Mouse (Mus musculus) neural tube, embryonic 12.5 days (tissue): Measurements from ENCODE around the gene Fcho2. TPM values are rescaled to one million over a fixed set of nuclear protein-coding genes. Genes with fewer than 3 reads are reported as not detected.
A peak's percentile ranks its signal among the peaks of the same experiment; 100 is the strongest.
"Not testable (repeated sequence)": the region's sequence is repeated elsewhere in the genome, so short reads cannot be mapped to it uniquely, and the experiment has no call there.

Experiments used
- ATAC-seq: fragments of 200-750 bp; cut with Nextera tagmentation; 2 replicates; pipeline ENCODE4 v1.8.0; 2017; ENCODE audit warnings: low read depth, mild to moderate bottlenecking, moderate TSS enrichment, moderate library complexity; ENCODE audit not compliant: low FRiP score
- H3K27ac ChIP-seq: fragments of 300-500 bp; sonication (generic); 2 replicates; pipeline ENCODE4 v1.5.1; 2016
- H3K27me3 ChIP-seq: fragments of 300-500 bp; sonication (generic); replicated peaks from 2 replicates; pipeline ENCODE4 v1.6.1; 2016; ENCODE audit warnings: mild to moderate bottlenecking
- H3K36me3 ChIP-seq: fragments of 300-500 bp; sonication (generic); 2 replicates; pipeline ENCODE4 v1.6.1; 2016; ENCODE audit warnings: mild to moderate bottlenecking
- H3K4me1 ChIP-seq: fragments of 300-500 bp; sonication (generic); 2 replicates; pipeline ENCODE4 v1.6.1; 2016
- H3K4me2 ChIP-seq: fragments of 300-500 bp; sonication (generic); replicated peaks from 2 replicates; pipeline ENCODE4 v1.6.1; 2016; ENCODE audit warnings: mild to moderate bottlenecking
- H3K4me3 ChIP-seq: fragments of 300-500 bp; sonication (generic); 2 replicates; pipeline ENCODE4 v1.5.1; 2016
- H3K9ac ChIP-seq: fragments of 300-500 bp; sonication (generic); 2 replicates; pipeline ENCODE4 v1.6.1; 2016; ENCODE audit warnings: mild to moderate bottlenecking
- H3K9me3 ChIP-seq: fragments of 300-500 bp; sonication (generic); 2 replicates; pipeline ENCODE4 v1.6.1; 2016; ENCODE audit warnings: mild to moderate bottlenecking
- WGBS: fragments of 180-500 bp; shearing (Covaris S2); methylation state at CpG from one replicate; pipeline ENCODE4 v1.1.7; 2016; 5-methylcytosine and 5-hydroxymethylcytosine counted together
- polyA plus RNA-seq: library from polyadenylated mRNA; unstranded; fragments of >200 nt; fragmentation: Nextera tagmentation; extraction: Ambion mirVana; gene quantifications from 2 replicates; pipeline ENCODE4 v1.2.1, GENCODE M21; 2016

The Fcho2 gene
- polyA plus RNA-seq, 1 experiment from 2014 or later: 37.8 TPM

GRCm38 (mm10) chr13:98817766-98818165 is 2.5 kb upstream of the Fcho2 start:
- Histone ChIP-seq H3K9me3 (no peaks in the 10 kb centered on the region), H3K36me3 (no peaks in the 10 kb centered on the region), H3K4me2 (no peak overlapping the region), H3K4me3 (no peak overlapping the region), H3K9ac (no peak overlapping the region), H3K27ac (no peak overlapping the region), H3K27me3 (no peaks in the 10 kb centered on the region), H3K4me1 (0 out of 2 replicates have a peak, but pooled peaks cover 4% of the 10 kb centered on the region)
- WGBS: 35% methylated on average over 4 of the region's 4 CpGs
- ATAC-seq: no peak

DNA sequence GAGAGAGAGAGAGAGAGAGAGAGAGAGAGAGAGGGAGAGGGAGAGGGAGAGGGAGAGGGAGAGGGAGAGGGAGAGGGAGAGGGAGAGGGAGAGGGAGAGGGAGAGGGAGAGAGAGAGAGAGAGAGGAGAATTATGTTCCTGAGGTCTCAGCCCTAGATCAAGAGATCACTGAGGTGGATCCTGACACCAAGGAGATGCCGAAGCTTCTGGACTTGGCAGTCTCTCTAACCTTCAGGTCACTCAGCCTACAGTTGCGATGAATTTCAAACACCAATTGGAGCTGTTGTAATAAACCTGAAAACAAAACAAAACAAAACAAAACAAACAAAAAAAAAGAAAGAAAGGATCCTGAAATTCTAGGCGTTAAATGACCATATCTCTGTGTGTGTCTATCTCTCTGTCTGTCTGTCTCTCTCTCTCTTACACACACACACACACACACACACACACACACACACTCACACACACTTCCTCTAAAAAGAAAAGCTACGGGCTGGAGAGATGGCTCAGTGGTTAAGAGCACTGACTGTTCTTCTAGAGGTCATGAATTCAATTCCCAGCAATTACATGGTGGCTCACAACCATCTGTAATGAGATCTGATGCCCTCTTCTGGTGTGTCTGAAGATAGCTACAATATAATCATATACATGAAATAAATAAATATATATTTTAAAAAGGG is 1.9 kb upstream of the Fcho2 start:
- not testable (repeated sequence) for H3K4me3 ChIP-seq, ATAC-seq, H3K4me1 ChIP-seq, H3K4me2 ChIP-seq, H3K36me3 ChIP-seq, H3K27me3 ChIP-seq, H3K9ac ChIP-seq, H3K27ac ChIP-seq, H3K9me3 ChIP-seq
- WGBS: 84% methylated on average over 4 of the region's 4 CpGs

DNA sequence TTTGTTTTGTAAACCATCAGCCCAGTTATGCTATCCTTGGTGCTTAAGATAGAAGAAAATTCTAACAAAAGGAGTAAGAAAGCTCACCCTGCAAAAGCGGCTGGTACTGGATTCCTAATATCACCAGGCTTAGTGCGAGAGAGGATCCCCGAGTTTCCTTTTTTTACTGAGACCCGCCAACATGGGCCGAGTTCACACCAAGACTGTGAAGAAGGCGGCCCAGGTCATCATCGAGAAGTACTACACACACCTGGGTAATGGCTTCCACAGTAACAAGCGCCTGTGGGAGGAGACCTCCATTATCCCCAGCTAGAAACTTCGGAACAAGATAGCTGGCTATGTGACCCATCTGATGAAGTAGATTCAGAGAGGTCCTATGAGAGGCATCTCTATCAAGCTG is 1.3 kb upstream of the Fcho2 start:
- Histone ChIP-seq H3K4me1 (0 out of 2 replicates have a peak, but pooled peaks cover 7% of the 10 kb centered on the region), H3K4me3 (no peak overlapping the region), H3K27me3 (no peaks in the 10 kb centered on the region), H3K27ac (no peak overlapping the region), H3K9ac (no peak overlapping the region), H3K36me3 (no peaks in the 10 kb centered on the region), H3K9me3 (no peaks in the 10 kb centered on the region), H3K4me2 (no peak overlapping the region)
- WGBS: 87% methylated on average over 9 of the region's 9 CpGs
- no peak for ATAC-seq

DNA sequence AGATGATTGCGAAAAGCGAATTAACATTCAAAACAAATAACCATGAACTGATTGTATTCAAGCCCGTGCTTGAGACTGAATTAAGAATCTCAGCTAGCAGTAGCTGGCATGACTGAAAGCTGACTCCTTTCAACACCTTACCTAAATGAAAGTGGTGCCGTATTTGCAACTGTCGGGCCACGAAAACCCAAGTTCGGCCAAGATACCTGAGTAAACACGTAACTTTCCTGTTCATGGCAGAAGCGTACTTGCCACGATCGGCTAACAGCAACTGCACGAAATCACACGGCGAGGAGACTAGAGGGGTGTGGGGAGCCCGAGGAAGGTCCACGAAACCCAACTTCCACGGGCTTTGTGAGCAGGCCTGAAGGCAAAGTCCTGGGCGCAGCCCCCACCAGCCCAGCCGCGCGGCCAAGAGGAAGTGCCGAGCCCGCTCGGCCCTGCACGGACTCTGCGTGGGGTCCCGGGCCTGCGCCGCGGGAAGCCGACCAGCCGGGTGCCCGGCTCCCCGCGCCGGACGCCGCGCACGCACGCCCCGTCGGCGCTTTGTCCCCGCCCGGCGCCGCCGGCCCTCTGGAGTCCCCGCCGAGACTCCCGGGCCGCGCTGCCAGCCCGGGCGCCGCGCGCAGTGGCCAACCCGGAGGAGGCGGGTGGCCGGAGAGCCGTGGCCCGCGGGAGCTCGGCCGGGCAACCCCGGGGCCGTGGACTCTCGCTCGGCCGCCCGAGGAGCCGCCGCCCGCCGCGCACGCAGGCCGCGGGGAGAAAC is 791 bp downstream of the Fcho2 start:
- peak overlapping the region; percentile 60 for H3K4me2 ChIP-seq
- peak overlapping the region; percentile 91 for H3K27ac ChIP-seq
- H3K27me3 ChIP-seq: no peaks in the 10 kb centered on the region
- 0 out of 2 replicates have a peak, but pooled peaks cover 7% of the 10 kb centered on the region for H3K4me1 ChIP-seq
- H3K36me3 ChIP-seq: no peaks in the 10 kb centered on the region
- no peaks in the 10 kb centered on the region for H3K9me3 ChIP-seq
- peak overlapping the region; percentile 97 for H3K9ac ChIP-seq
- peak; percentile 69 for ATAC-seq
- under 1% methylated on average over 79 of the region's 81 CpGs for WGBS
- H3K4me3 ChIP-seq: peak overlapping the region; percentile 93

DNA sequence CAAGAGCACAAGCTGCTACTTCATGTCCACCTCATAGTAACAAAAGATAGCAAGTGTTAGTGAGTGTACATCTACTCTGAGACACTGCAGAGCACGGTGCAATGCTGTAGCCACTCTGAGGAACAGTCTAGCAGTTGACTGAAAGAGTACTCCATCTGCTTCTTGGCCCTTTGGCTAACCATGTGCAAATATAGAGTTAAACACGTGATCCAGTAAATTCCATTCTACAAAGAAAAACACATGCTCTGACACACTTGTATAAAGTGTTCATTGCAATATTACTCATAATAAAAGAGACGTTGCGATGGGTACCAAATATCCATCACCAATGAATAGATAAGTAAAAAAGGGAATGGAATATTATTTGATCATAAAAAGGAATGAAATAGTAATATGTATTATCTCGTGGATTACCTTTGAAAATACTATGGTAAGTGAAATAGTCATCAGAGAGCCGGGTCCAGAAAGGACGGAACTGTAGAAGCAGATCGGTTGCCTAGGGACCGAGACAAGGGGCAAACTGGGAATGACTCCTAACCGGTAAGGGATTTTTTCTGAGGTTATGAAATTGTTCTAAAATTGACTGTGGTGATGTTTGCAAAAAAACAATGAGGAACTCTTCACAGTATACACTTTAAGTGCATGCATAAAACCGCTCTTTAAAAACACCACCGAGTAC is 1.5 kb downstream of the Fcho2 start:
- H3K4me3 ChIP-seq: peak overlapping the region; percentile 93
- WGBS: 29% methylated on average over 12 of the region's 12 CpGs
- 0 out of 2 replicates have a peak, but pooled peaks cover 7% of the 10 kb centered on the region for H3K4me1 ChIP-seq
- H3K9me3 ChIP-seq: no peaks in the 10 kb centered on the region
- ATAC-seq: no peak
- H3K4me2 ChIP-seq: peak overlapping the region; percentile 60
- H3K27ac ChIP-seq: no peak overlapping the region
- H3K27me3 ChIP-seq: no peaks in the 10 kb centered on the region
- no peaks in the 10 kb centered on the region for H3K36me3 ChIP-seq
- H3K9ac ChIP-seq: peak overlapping the region; percentile 97

- Histone ChIP-seq H3K9ac (no peak overlapping the region), H3K9me3 (no peaks in the 10 kb centered on the region), H3K27ac (no peak overlapping the region), H3K4me1 (0 out of 2 replicates have a peak, but pooled peaks cover 7% of the 10 kb centered on the region), H3K36me3 (no peaks in the 10 kb centered on the region), H3K4me2 (peak overlapping the region; percentile 60), H3K4me3 (no peak overlapping the region), H3K27me3 (no peaks in the 10 kb centered on the region)
- no peak for ATAC-seq
- 71% methylated on average over 2 of the region's 2 CpGs for WGBS
Observed at GRCm38 (mm10) chr13:98813167-98813566, 2.1 kb downstream of the Fcho2 start.

- no peaks in the 10 kb centered on the region for H3K27me3 ChIP-seq
- H3K9me3 ChIP-seq: no peaks in the 10 kb centered on the region
- no peak overlapping the region for H3K4me3 ChIP-seq
- ATAC-seq: no peak
- H3K9ac ChIP-seq: no peak overlapping the region
- H3K4me2 ChIP-seq: no peak overlapping the region
- no peaks in the 10 kb centered on the region for H3K36me3 ChIP-seq
- 0 out of 2 replicates have a peak, but pooled peaks cover 7% of the 10 kb centered on the region for H3K4me1 ChIP-seq
- H3K27ac ChIP-seq: no peak overlapping the region
- WGBS: 68% methylated on average over 4 of the region's 4 CpGs
Observed at GRCm38 (mm10) chr13:98812285-98812684, 3.0 kb downstream of the Fcho2 start.

- H3K9me3 ChIP-seq: no peaks in the 10 kb centered on the region
- peaks cover under 1% of the 10 kb centered on the region; the same call in 1 of the 2 replicates for H3K36me3 ChIP-seq
- H3K27me3 ChIP-seq: no peaks in the 10 kb centered on the region
- no peak overlapping the region for H3K27ac ChIP-seq
- no peak overlapping the region for H3K4me2 ChIP-seq
- ATAC-seq: no peak
- 0 out of 2 replicates have a peak, but pooled peaks cover 3% of the 10 kb centered on the region for H3K4me1 ChIP-seq
- H3K4me3 ChIP-seq: no peak overlapping the region
- 79% methylated on average over 6 of the region's 6 CpGs for WGBS
- H3K9ac ChIP-seq: no peak overlapping the region
Observed at GRCm38 (mm10) chr13:98810143-98810542, 5.1 kb downstream of the Fcho2 start.

GRCm38 (mm10) chr13:98809087-98809486 is 6.2 kb downstream of the Fcho2 start:
- no peak overlapping the region for H3K27ac ChIP-seq
- 0 out of 2 replicates have a peak, but pooled peaks cover 3% of the 10 kb centered on the region for H3K4me1 ChIP-seq
- H3K4me2 ChIP-seq: no peak overlapping the region
- H3K36me3 ChIP-seq: peaks cover 3% of the 10 kb centered on the region; the same call in 1 of the 2 replicates
- WGBS: 92% methylated on average over 1 of the region's 1 CpGs
- no peaks in the 10 kb centered on the region for H3K27me3 ChIP-seq
- H3K9ac ChIP-seq: no peak overlapping the region
- no peak overlapping the region for H3K4me3 ChIP-seq
- ATAC-seq: no peak
- H3K9me3 ChIP-seq: no peaks in the 10 kb centered on the region

GRCm38 (mm10) chr13:98804480-98804879 is 10.8 kb downstream of the Fcho2 start:
- Histone ChIP-seq H3K27me3 (no peaks in the 10 kb centered on the region), H3K9me3 (no peaks in the 10 kb centered on the region), H3K4me3 (no peak overlapping the region), H3K36me3 (peaks cover 33% of the 10 kb centered on the region), H3K4me2 (no peak overlapping the region), H3K4me1 (no peaks in the 10 kb centered on the region), H3K9ac (no peak overlapping the region), H3K27ac (no peak overlapping the region)
- no peak for ATAC-seq
- WGBS: 93% methylated on average over 1 of the region's 1 CpGs

- Histone ChIP-seq H3K9me3 (no peaks in the 10 kb centered on the region), H3K36me3 (peaks cover 33% of the 10 kb centered on the region), H3K4me2 (no peak overlapping the region), H3K4me1 (no peaks in the 10 kb centered on the region), H3K9ac (no peak overlapping the region), H3K27me3 (no peaks in the 10 kb centered on the region), H3K4me3 (no peak overlapping the region), H3K27ac (no peak overlapping the region)
- no peak for ATAC-seq
- WGBS: 88% methylated on average over 4 of the region's 4 CpGs
Observed at GRCm38 (mm10) chr13:98803699-98804098, 11.6 kb downstream of the Fcho2 start.

- H3K36me3 ChIP-seq: peaks cover 33% of the 10 kb centered on the region
Observed at GRCm38 (mm10) chr13:98802957-98803356, 12.3 kb downstream of the Fcho2 start.

More at GRCm38 (mm10) chr13:98802957-98803356, 12.3 kb downstream of the Fcho2 start:
- Histone ChIP-seq H3K27me3 (no peaks in the 10 kb centered on the region), H3K27ac (no peak overlapping the region), H3K9me3 (no peaks in the 10 kb centered on the region), H3K9ac (no peak overlapping the region), H3K4me2 (no peak overlapping the region), H3K4me1 (no peaks in the 10 kb centered on the region), H3K4me3 (no peak overlapping the region)
- no peak for ATAC-seq
- WGBS: 92% methylated on average over 3 of the region's 3 CpGs
